Mouse (Mus musculus): ENCODE data around the gene Asic2. TPM values are rescaled to one million over a fixed set of nuclear protein-coding genes. Genes with fewer than 3 reads are reported as not detected.

The Asic2 gene
- total RNA-seq, 2 experiments from 2014 or later, result 64.6 to 65.7 TPM

Other genes with a start within 250 kb of the Asic2 start
- gene 5530401A14Rik, start 107.8 kb downstream of the Asic2 start, total RNA-seq (2021), result under 1 TPM; 0.12 to 0.23 TPM
- gene Ccl2, start 67.1 kb upstream of the Asic2 start, total RNA-seq (2021), result under 1 TPM in 1 of 2 experiments, not detected in 1; 0.63 TPM
- gene Gm17268, start 70.1 kb upstream of the Asic2 start, total RNA-seq (2021), result not detected
- gene Ccl7, start 77.3 kb upstream of the Asic2 start, total RNA-seq (2021), result not detected
- gene Ccl11, start 89.4 kb upstream of the Asic2 start, total RNA-seq (2021), result not detected
- gene Ccl12, start 133.4 kb upstream of the Asic2 start, total RNA-seq (2021), result 1 to 10 TPM in 1 of 2 experiments, not detected in 1; 1.3 TPM
- not detected for gene Ccl8, start 146.7 kb upstream of the Asic2 start, total RNA-seq (2021)